Mouse (Mus musculus): Measurements from ENCODE around the gene Ndufa10. TPM values are rescaled to one million over a fixed set of nuclear protein-coding genes. Genes with fewer than 3 reads are reported as not detected.

Ndufa10 gene
- polyA plus RNA-seq, 1 experiment: 4.0 TPM

GRCm38 (mm10) chr1:92468891-92469290 is 4.8 kb downstream of the Ndufa10 start:
- peaks cover 20% of the 10 kb centered on the region for H3K4me1 ChIP-seq (ENCODE audit: control insufficient read depth)
- TF ChIP-seq TAL1 (IDR thresholded peaks at IDR 0.05; ENCODE audit: low read length): no peak
- no peak for TF ChIP-seq GATA1 (IDR thresholded peaks at IDR 0.05; ENCODE audit: low read length)
- H3K27me3 ChIP-seq (ENCODE audit: control insufficient read depth): no peaks in the 10 kb centered on the region
- H3K4me3 ChIP-seq (replicated peaks): no peak overlapping the region
- H3K9me3 ChIP-seq (ENCODE audit: control insufficient read depth, low read length): no peaks in the 10 kb centered on the region
- H3K36me3 ChIP-seq (ENCODE audit: control insufficient read depth): peaks cover 75% of the 10 kb centered on the region

- peaks cover 93% of the 10 kb centered on the region for H3K36me3 ChIP-seq (ENCODE audit: control insufficient read depth)
- TF ChIP-seq GATA1 (IDR thresholded peaks at IDR 0.05; ENCODE audit: low read length) (no peak), TAL1 (IDR thresholded peaks at IDR 0.05; ENCODE audit: low read length) (no peak)
- H3K9me3 ChIP-seq (ENCODE audit: control insufficient read depth, low read length): no peaks in the 10 kb centered on the region
- H3K4me1 ChIP-seq (ENCODE audit: control insufficient read depth): no peaks in the 10 kb centered on the region
- H3K27me3 ChIP-seq (ENCODE audit: control insufficient read depth): no peaks in the 10 kb centered on the region
- no peak overlapping the region for H3K4me3 ChIP-seq (replicated peaks)
These were observed 15.2 kb downstream of the Ndufa10 start for GRCm38 (mm10) chr1:92458416-92458815.

GRCm38 (mm10) chr1:92457758-92458157 is 15.9 kb downstream of the Ndufa10 start:
- H3K27me3 ChIP-seq (ENCODE audit: control insufficient read depth): no peaks in the 10 kb centered on the region
- H3K9me3 ChIP-seq (ENCODE audit: control insufficient read depth, low read length): no peaks in the 10 kb centered on the region
- no peak overlapping the region for H3K4me3 ChIP-seq (replicated peaks)
- H3K36me3 ChIP-seq (ENCODE audit: control insufficient read depth): peaks cover 93% of the 10 kb centered on the region
- TF ChIP-seq TAL1 (IDR thresholded peaks at IDR 0.05; ENCODE audit: low read length): no peak
- no peak for TF ChIP-seq GATA1 (IDR thresholded peaks at IDR 0.05; ENCODE audit: low read length)
- H3K4me1 ChIP-seq (ENCODE audit: control insufficient read depth): no peaks in the 10 kb centered on the region

- no peak for TF ChIP-seq TAL1 (IDR thresholded peaks at IDR 0.05; ENCODE audit: low read length)
- TF ChIP-seq GATA1 (IDR thresholded peaks at IDR 0.05; ENCODE audit: low read length): no peak
- Histone ChIP-seq H3K4me3 (replicated peaks) (no peak overlapping the region), H3K27me3 (ENCODE audit: control insufficient read depth) (no peaks in the 10 kb centered on the region), H3K36me3 (ENCODE audit: control insufficient read depth) (peaks cover 90% of the 10 kb centered on the region), H3K9me3 (ENCODE audit: control insufficient read depth, low read length) (no peaks in the 10 kb centered on the region), H3K4me1 (ENCODE audit: control insufficient read depth) (no peaks in the 10 kb centered on the region)
These were observed 19.8 kb downstream of the Ndufa10 start for GRCm38 (mm10) chr1:92453751-92454445.

- Histone ChIP-seq H3K9me3 (ENCODE audit: control insufficient read depth, low read length) (no peaks in the 10 kb centered on the region), H3K4me1 (ENCODE audit: control insufficient read depth) (peaks cover 2% of the 10 kb centered on the region; the same call in 1 of the 2 replicates), H3K4me3 (replicated peaks) (no peak overlapping the region), H3K36me3 (ENCODE audit: control insufficient read depth) (peaks cover 90% of the 10 kb centered on the region), H3K27me3 (ENCODE audit: control insufficient read depth) (no peaks in the 10 kb centered on the region)
- TF ChIP-seq GATA1 (IDR thresholded peaks at IDR 0.05; ENCODE audit: low read length): no peak
- TF ChIP-seq TAL1 (IDR thresholded peaks at IDR 0.05; ENCODE audit: low read length): no peak
These were observed 25.4 kb downstream of the Ndufa10 start for GRCm38 (mm10) chr1:92448293-92448692.

- TF ChIP-seq GATA1 (IDR thresholded peaks at IDR 0.05; ENCODE audit: low read length): no peak
- no peak for TF ChIP-seq TAL1 (IDR thresholded peaks at IDR 0.05; ENCODE audit: low read length)
- Histone ChIP-seq H3K36me3 (ENCODE audit: control insufficient read depth) (peaks cover 78% of the 10 kb centered on the region), H3K9me3 (ENCODE audit: control insufficient read depth, low read length) (no peaks in the 10 kb centered on the region), H3K27me3 (ENCODE audit: control insufficient read depth) (no peaks in the 10 kb centered on the region), H3K4me1 (ENCODE audit: control insufficient read depth) (peaks cover 37% of the 10 kb centered on the region), H3K4me3 (replicated peaks) (no peak overlapping the region)
These were observed 32.1 kb downstream of the Ndufa10 start for GRCm38 (mm10) chr1:92441453-92442063.

- peaks cover 67% of the 10 kb centered on the region for H3K36me3 ChIP-seq (ENCODE audit: control insufficient read depth)
- H3K4me1 ChIP-seq (ENCODE audit: control insufficient read depth): peaks cover 37% of the 10 kb centered on the region
- no peaks in the 10 kb centered on the region for H3K27me3 ChIP-seq (ENCODE audit: control insufficient read depth)
- H3K9me3 ChIP-seq (ENCODE audit: control insufficient read depth, low read length): no peaks in the 10 kb centered on the region
- no peak for TF ChIP-seq TAL1 (IDR thresholded peaks at IDR 0.05; ENCODE audit: low read length)
- TF ChIP-seq GATA1 (IDR thresholded peaks at IDR 0.05; ENCODE audit: low read length): no peak
- H3K4me3 ChIP-seq (replicated peaks): no peak overlapping the region
These were observed 33.5 kb downstream of the Ndufa10 start for GRCm38 (mm10) chr1:92440066-92440750.

- TF ChIP-seq GATA1 (IDR thresholded peaks at IDR 0.05; ENCODE audit: low read length) (no peak), TAL1 (IDR thresholded peaks at IDR 0.05; ENCODE audit: low read length) (no peak)
- H3K9me3 ChIP-seq (ENCODE audit: control insufficient read depth, low read length): no peaks in the 10 kb centered on the region
- H3K36me3 ChIP-seq (ENCODE audit: control insufficient read depth): peaks cover 48% of the 10 kb centered on the region
- H3K4me1 ChIP-seq (ENCODE audit: control insufficient read depth): peaks cover 35% of the 10 kb centered on the region
- no peaks in the 10 kb centered on the region for H3K27me3 ChIP-seq (ENCODE audit: control insufficient read depth)
- H3K4me3 ChIP-seq (replicated peaks): no peak overlapping the region
These were observed 35.9 kb downstream of the Ndufa10 start for GRCm38 (mm10) chr1:92437678-92438271.

GRCm38 (mm10) chr1:92436831-92437321 is 36.8 kb downstream of the Ndufa10 start:
- Histone ChIP-seq H3K27me3 (ENCODE audit: control insufficient read depth) (no peaks in the 10 kb centered on the region), H3K4me1 (ENCODE audit: control insufficient read depth) (peaks cover 27% of the 10 kb centered on the region), H3K36me3 (ENCODE audit: control insufficient read depth) (peaks cover 39% of the 10 kb centered on the region), H3K4me3 (replicated peaks) (no peak overlapping the region), H3K9me3 (ENCODE audit: control insufficient read depth, low read length) (no peaks in the 10 kb centered on the region)
- TF ChIP-seq GATA1 (IDR thresholded peaks at IDR 0.05; ENCODE audit: low read length): no peak
- TF ChIP-seq TAL1 (IDR thresholded peaks at IDR 0.05; ENCODE audit: low read length): no peak

All from erythroblast, embryonic 14.5 days (primary cell).